Mouse (Mus musculus) ZHBTc4 (cell line): ENCODE measurements at regions not wholly inside any gene's neighbourhood (a gene's known extent, or its start where the extent isn't known, plus 50 kb on each side); places are given as distances from the start of the nearest gene placed in this dataset.
"Not testable (repeated sequence)": the region's sequence is repeated elsewhere in the genome, so short reads cannot be mapped to it uniquely, and the experiment has no call there.

ENCODE experiments used
- DNase-seq: peaks from one replicate; pipeline ENCODE4 v3.0.0-alpha.2; 2011; ENCODE audit warnings: low read depth, low spot score

GRCm38 (mm10) chr7:106616932-106617331, 63.5 kb downstream of the Olfr693 start:
- not testable (repeated sequence) for DNase-seq

DNA sequence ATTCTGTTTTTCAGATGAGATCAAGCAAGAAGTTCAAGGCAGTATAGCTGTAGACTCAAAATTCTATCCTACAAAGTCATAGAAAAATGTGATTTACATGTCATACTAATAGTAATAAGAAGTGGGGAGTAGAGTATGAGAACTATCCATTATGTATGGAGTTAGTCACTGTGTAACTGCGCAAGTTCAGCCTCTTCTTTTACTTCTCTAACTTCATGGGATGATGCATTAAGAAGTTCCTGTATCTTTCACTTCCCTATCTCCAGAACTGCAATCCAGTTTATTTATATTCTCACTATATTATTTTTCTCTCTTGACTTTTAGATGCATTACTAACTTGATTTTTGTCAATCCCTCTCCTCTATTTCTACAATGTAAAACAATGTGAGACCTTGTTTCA, 67.7 kb downstream of the Olfr693 start:
- DNase-seq = no peak

DNA sequence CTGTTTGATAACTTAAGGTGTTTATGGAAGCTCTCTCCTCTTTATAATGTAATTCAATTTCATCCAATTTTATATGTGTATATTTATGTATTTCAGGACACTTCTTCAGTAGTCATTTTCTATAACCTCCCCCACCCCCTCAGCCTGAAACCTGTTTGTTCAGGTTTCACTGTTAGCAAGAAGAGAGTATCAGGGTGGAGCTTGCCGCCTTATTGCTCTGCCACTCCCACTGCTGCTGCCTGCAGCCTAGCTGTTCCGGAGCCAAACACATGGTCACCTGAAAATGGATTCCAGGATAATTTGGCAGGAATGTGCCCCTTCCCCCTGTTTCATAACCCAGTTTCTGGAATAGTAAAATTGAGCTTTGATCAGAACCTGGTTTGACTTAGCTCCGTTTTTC, 100.0 kb downstream of the Olfr693 start:
- DNase-seq = no peak

- DNase-seq = peak; percentile 69
Observed at GRCm38 (mm10) chr7:106568251-106568650, 112.1 kb downstream of the Olfr693 start.

DNA sequence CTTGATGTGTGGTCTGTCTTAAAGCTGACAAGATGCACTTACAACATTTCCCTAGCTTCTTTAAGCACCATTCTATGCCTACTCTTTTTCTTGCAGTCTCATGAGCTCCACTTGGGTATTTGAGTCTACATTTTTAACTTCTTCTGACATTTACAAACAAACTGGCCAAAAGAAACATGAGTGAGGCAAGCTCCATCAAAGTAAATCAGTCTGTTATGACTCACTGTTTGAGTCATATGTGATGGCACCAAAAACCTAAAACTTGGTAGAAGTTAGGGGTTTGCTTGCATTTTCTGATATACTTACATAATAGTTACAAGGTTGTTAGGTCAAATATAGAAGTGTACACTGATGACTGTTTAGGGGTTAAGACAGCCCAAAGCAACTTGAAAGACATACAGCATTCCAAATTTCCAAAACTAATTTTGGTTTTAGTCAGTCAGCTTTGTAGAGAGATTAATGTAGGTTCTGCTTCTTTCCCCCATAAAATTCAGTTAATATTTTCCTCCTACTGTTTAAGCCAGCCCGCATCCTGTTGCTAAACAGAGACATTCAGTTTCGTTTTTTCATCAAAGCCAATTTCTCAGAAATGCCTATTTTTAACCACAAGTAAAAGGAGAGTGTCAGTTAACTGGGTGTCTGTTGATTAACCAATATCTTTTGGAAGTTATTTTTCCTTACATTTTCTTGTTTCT, 129.4 kb downstream of the Olfr693 start:
- DNase-seq = no peak

GRCm38 (mm10) chr7:106529433-106530102, 150.8 kb downstream of the Olfr693 start:
- DNase-seq = not testable (repeated sequence)

- DNase-seq = not testable (repeated sequence)
Observed at GRCm38 (mm10) chr7:106529023-106529422, 151.4 kb downstream of the Olfr693 start.

- no peak for DNase-seq
Observed at GRCm38 (mm10) chr7:106494851-106495250, 185.5 kb downstream of the Olfr693 start.
